Mouse (Mus musculus) intestine, embryonic 15.5 days (tissue): ENCODE data around the gene Etv3. TPM values are rescaled to one million over a fixed set of nuclear protein-coding genes. Genes with fewer than 3 reads are reported as not detected.

ENCODE experiments used
- ATAC-seq: fragments of 200-750 bp; cut with Nextera tagmentation; 2 replicates; pipeline ENCODE4 v1.8.0; 2017; ENCODE audit warnings: moderate TSS enrichment, moderate library complexity
- H3K27ac ChIP-seq: fragments of 300-500 bp; sonication (generic); 2 replicates; pipeline ENCODE4 v1.5.1; 2015; ENCODE audit warnings: mild to moderate bottlenecking, inconsistent platforms
- H3K27me3 ChIP-seq: fragments of 300-500 bp; sonication (generic); replicated peaks from 2 replicates; pipeline ENCODE4 v1.6.1; 2015; ENCODE audit warnings: inconsistent platforms
- H3K36me3 ChIP-seq: fragments of 300-500 bp; sonication (generic); 2 replicates; pipeline ENCODE4 v1.6.1; 2015; ENCODE audit warnings: inconsistent platforms
- H3K4me1 ChIP-seq: fragments of 300-500 bp; sonication (generic); replicated peaks from 2 replicates; pipeline ENCODE4 v1.6.1; 2015; ENCODE audit warnings: inconsistent platforms
- H3K4me2 ChIP-seq: fragments of 300-500 bp; sonication (generic); replicated peaks from 2 replicates; pipeline ENCODE4 v1.6.1; 2015; ENCODE audit warnings: mild to moderate bottlenecking, inconsistent platforms
- H3K4me3 ChIP-seq: fragments of 300-500 bp; sonication (generic); replicated peaks from 2 replicates; pipeline ENCODE4 v1.5.1; 2015; ENCODE audit warnings: inconsistent platforms
- H3K9ac ChIP-seq: fragments of 300-500 bp; sonication (generic); 2 replicates; pipeline ENCODE4 v1.6.1; 2015; ENCODE audit warnings: inconsistent platforms
- H3K9me3 ChIP-seq: fragments of 300-500 bp; sonication (generic); 2 replicates; pipeline ENCODE4 v1.6.1; 2016; ENCODE audit warnings: inconsistent platforms
- WGBS: fragments of 180-500 bp; shearing (Covaris S2); methylation state at CpG from one replicate; pipeline ENCODE4 v1.1.7; 2015; 5-methylcytosine and 5-hydroxymethylcytosine counted together
- polyA plus RNA-seq: library from polyadenylated mRNA; unstranded; fragments of >200 nt; fragmentation: Nextera tagmentation; extraction: Ambion mirVana; gene quantifications from 2 replicates; pipeline ENCODE4 v1.2.1, GENCODE M21; 2015

Etv3 gene
- polyA plus RNA-seq, 1 experiment from 2014 or later: 12.5 TPM

- Histone ChIP-seq H3K36me3 (no peaks in the 10 kb centered on the region), H3K4me2 (no peak overlapping the region), H3K9ac (no peak overlapping the region), H3K4me1 (peaks cover 16% of the 10 kb centered on the region), H3K27ac (no peak overlapping the region), H3K4me3 (no peak overlapping the region), H3K9me3 (no peaks in the 10 kb centered on the region), H3K27me3 (no peaks in the 10 kb centered on the region)
- 44% methylated on average over 4 of the region's 4 CpGs for WGBS
- no peak for ATAC-seq
Observed at GRCm38 (mm10) chr3:87504749-87505425, 20.3 kb upstream of the Etv3 start.

- H3K9me3 ChIP-seq: no peaks in the 10 kb centered on the region
- peaks cover 18% of the 10 kb centered on the region for H3K4me1 ChIP-seq
- no peaks in the 10 kb centered on the region for H3K27me3 ChIP-seq
- H3K27ac ChIP-seq: no peak overlapping the region
- WGBS: 70% methylated on average over 12 of the region's 12 CpGs
- no peak overlapping the region for H3K9ac ChIP-seq
- no peak overlapping the region for H3K4me3 ChIP-seq
- no peak for ATAC-seq
- no peak overlapping the region for H3K4me2 ChIP-seq
- no peaks in the 10 kb centered on the region for H3K36me3 ChIP-seq
Observed at GRCm38 (mm10) chr3:87506456-87507416, 18.5 kb upstream of the Etv3 start.

- Histone ChIP-seq H3K27ac (peak overlapping the region; percentile 10; the same call in 1 of the 2 replicates), H3K27me3 (no peaks in the 10 kb centered on the region), H3K9ac (no peak overlapping the region), H3K9me3 (no peaks in the 10 kb centered on the region), H3K36me3 (no peaks in the 10 kb centered on the region), H3K4me1 (peaks cover 28% of the 10 kb centered on the region), H3K4me3 (no peak overlapping the region), H3K4me2 (peak overlapping the region; percentile 20; the same call in 1 of the 2 replicates)
- 31% methylated on average over 17 of the region's 17 CpGs for WGBS
- peak; percentile 68 for ATAC-seq
Observed at GRCm38 (mm10) chr3:87508205-87508901, 16.9 kb upstream of the Etv3 start.

GRCm38 (mm10) chr3:87509061-87509460 is 16.1 kb upstream of the Etv3 start:
- no peaks in the 10 kb centered on the region for H3K27me3 ChIP-seq
- WGBS: 15% methylated on average over 4 of the region's 4 CpGs
- no peak overlapping the region for H3K4me3 ChIP-seq
- H3K4me2 ChIP-seq: peak overlapping the region; percentile 7; the same call in 1 of the 2 replicates
- H3K4me1 ChIP-seq: peaks cover 32% of the 10 kb centered on the region
- peak; percentile 69 for ATAC-seq
- H3K9ac ChIP-seq: no peak overlapping the region
- H3K27ac ChIP-seq: peak overlapping the region; percentile 10; the same call in 1 of the 2 replicates
- H3K9me3 ChIP-seq: no peaks in the 10 kb centered on the region
- H3K36me3 ChIP-seq: no peaks in the 10 kb centered on the region

- Histone ChIP-seq H3K4me3 (no peak overlapping the region), H3K4me1 (peaks cover 32% of the 10 kb centered on the region), H3K9ac (no peak overlapping the region), H3K27me3 (no peaks in the 10 kb centered on the region), H3K9me3 (no peaks in the 10 kb centered on the region), H3K27ac (no peak overlapping the region), H3K36me3 (no peaks in the 10 kb centered on the region), H3K4me2 (no peak overlapping the region)
- no peak for ATAC-seq
- WGBS: 88% methylated on average over 9 of the region's 9 CpGs
Observed at GRCm38 (mm10) chr3:87510832-87511231, 14.4 kb upstream of the Etv3 start.

GRCm38 (mm10) chr3:87511971-87512765 is 13.0 kb upstream of the Etv3 start:
- peak overlapping the region; percentile 20 for H3K4me2 ChIP-seq
- H3K9ac ChIP-seq: no peak overlapping the region
- peak overlapping the region; percentile 48 for H3K27ac ChIP-seq
- peaks cover 32% of the 10 kb centered on the region for H3K4me1 ChIP-seq
- no peaks in the 10 kb centered on the region for H3K27me3 ChIP-seq
- peak; percentile 70 for ATAC-seq
- 34% methylated on average over 16 of the region's 16 CpGs for WGBS
- H3K36me3 ChIP-seq: no peaks in the 10 kb centered on the region
- no peaks in the 10 kb centered on the region for H3K9me3 ChIP-seq
- H3K4me3 ChIP-seq: no peak overlapping the region

- 46% methylated on average over 13 of the region's 13 CpGs for WGBS
- peak overlapping the region; percentile 27 for H3K4me2 ChIP-seq
- H3K27ac ChIP-seq: peak overlapping the region; percentile 55
- ATAC-seq: peak; percentile 44
- no peaks in the 10 kb centered on the region for H3K9me3 ChIP-seq
- H3K4me3 ChIP-seq: no peak overlapping the region
- H3K4me1 ChIP-seq: 0 out of 2 replicates have a peak, but pooled peaks cover 15% of the 10 kb centered on the region
- H3K27me3 ChIP-seq: no peaks in the 10 kb centered on the region
- no peaks in the 10 kb centered on the region for H3K36me3 ChIP-seq
- H3K9ac ChIP-seq: no peak overlapping the region
Observed at GRCm38 (mm10) chr3:87515567-87516081, 9.6 kb upstream of the Etv3 start.

- H3K4me2 ChIP-seq: no peak overlapping the region
- no peaks in the 10 kb centered on the region for H3K9me3 ChIP-seq
- H3K9ac ChIP-seq: no peak overlapping the region
- no peaks in the 10 kb centered on the region for H3K36me3 ChIP-seq
- no peak overlapping the region for H3K4me3 ChIP-seq
- ATAC-seq: no peak
- 0 out of 2 replicates have a peak, but pooled peaks cover 4% of the 10 kb centered on the region for H3K4me1 ChIP-seq
- no peak overlapping the region for H3K27ac ChIP-seq
- no peaks in the 10 kb centered on the region for H3K27me3 ChIP-seq
Observed at GRCm38 (mm10) chr3:87518425-87518824, 6.8 kb upstream of the Etv3 start.

GRCm38 (mm10) chr3:87521126-87521525 is 4.1 kb upstream of the Etv3 start:
- 72% methylated on average over 4 of the region's 4 CpGs for WGBS
- H3K27ac ChIP-seq: no peak overlapping the region
- H3K27me3 ChIP-seq: no peaks in the 10 kb centered on the region
- no peak overlapping the region for H3K4me3 ChIP-seq
- H3K4me1 ChIP-seq: peaks cover 3% of the 10 kb centered on the region; the same call in 1 of the 2 replicates
- H3K9me3 ChIP-seq: no peaks in the 10 kb centered on the region
- H3K4me2 ChIP-seq: no peak overlapping the region
- H3K36me3 ChIP-seq: no peaks in the 10 kb centered on the region
- H3K9ac ChIP-seq: no peak overlapping the region
- ATAC-seq: no peak

GRCm38 (mm10) chr3:87521833-87522232 is 3.4 kb upstream of the Etv3 start:
- H3K27me3 ChIP-seq: no peaks in the 10 kb centered on the region
- H3K9ac ChIP-seq: no peak overlapping the region
- WGBS: 58% methylated on average over 1 of the region's 1 CpGs
- no peak for ATAC-seq
- H3K4me3 ChIP-seq: no peak overlapping the region
- H3K4me1 ChIP-seq: peaks cover 9% of the 10 kb centered on the region; the same call in 1 of the 2 replicates
- no peak overlapping the region for H3K27ac ChIP-seq
- H3K9me3 ChIP-seq: no peaks in the 10 kb centered on the region
- no peak overlapping the region for H3K4me2 ChIP-seq
- H3K36me3 ChIP-seq: no peaks in the 10 kb centered on the region

- H3K4me3 ChIP-seq: no peak overlapping the region
- no peak overlapping the region for H3K9ac ChIP-seq
- H3K27me3 ChIP-seq: no peaks in the 10 kb centered on the region
- H3K4me1 ChIP-seq: peaks cover 15% of the 10 kb centered on the region; the same call in 1 of the 2 replicates
- WGBS: 91% methylated on average over 9 of the region's 9 CpGs
- H3K9me3 ChIP-seq: no peaks in the 10 kb centered on the region
- no peak for ATAC-seq
- no peak overlapping the region for H3K27ac ChIP-seq
- 0 out of 2 replicates have a peak, but pooled peaks cover 7% of the 10 kb centered on the region for H3K36me3 ChIP-seq
- H3K4me2 ChIP-seq: no peak overlapping the region
Observed at GRCm38 (mm10) chr3:87523701-87524100, 1.5 kb upstream of the Etv3 start.
